Mouse (Mus musculus): ENCODE results near the gene Add3.

- TF ChIP-seq CTCF (IDR thresholded peaks at IDR 0.05; ENCODE audit: borderline replicate concordance, insufficient read depth, low read length), result no peak
- no peak for TF ChIP-seq POLR2A (IDR thresholded peaks at IDR 0.05; ENCODE audit: low read depth, low read length)
Measured at GRCm38 (mm10) chr19:53251015-53251414, 110.8 kb downstream of the Add3 start.

Data from embryonic fibroblast, embryonic 13.5 days (primary cell).